Mouse (Mus musculus) megakaryocyte, embryonic 14.5 days (primary cell): ENCODE measurements at regions not wholly inside any gene's neighbourhood (a gene's known extent, or its start where the extent isn't known, plus 50 kb on each side); places are given as distances from the start of the nearest gene placed in this dataset.

Source experiments
- H3K27me3 ChIP-seq: replicated peaks from 2 replicates; pipeline ENCODE3; 2012; ENCODE audit warnings: inconsistent platforms
- H3K36me3 ChIP-seq: replicated peaks from 2 replicates; pipeline ENCODE3; 2012; ENCODE audit warnings: low read length, inconsistent platforms, mixed read lengths
- H3K4me1 ChIP-seq: 2 replicates; pipeline ENCODE4 v1.6.1; 2012; ENCODE audit warnings: inconsistent platforms
- H3K4me3 ChIP-seq: replicated peaks from 2 replicates; pipeline ENCODE3; 2012; ENCODE audit warnings: moderate library complexity, mild to moderate bottlenecking, inconsistent platforms
- H3K9me3 ChIP-seq: 2 replicates; pipeline ENCODE4 v1.6.1; 2012; ENCODE audit warnings: inconsistent platforms
- FLI1 ChIP-seq: IDR thresholded peaks from 2 replicates; pipeline ENCODE4 v1.6.1; 2012; ENCODE audit warnings: low read length, inconsistent platforms, mixed read lengths
- GATA1 ChIP-seq: IDR thresholded peaks from 3 replicates; pipeline ENCODE4 v1.6.1; 2012; ENCODE audit warnings: mixed read lengths, low read length, inconsistent platforms, borderline replicate concordance

- no peaks in the 10 kb centered on the region for H3K4me1 ChIP-seq
- TF ChIP-seq GATA1 (no peak), FLI1 (no peak)
- H3K27me3 ChIP-seq: peaks cover 7% of the 10 kb centered on the region
- no peaks in the 10 kb centered on the region for H3K36me3 ChIP-seq
- H3K4me3 ChIP-seq: no peak overlapping the region
- no peaks in the 10 kb centered on the region; the same call in 1 of the 2 replicates for H3K9me3 ChIP-seq
Measured at GRCm38 (mm10) chr6:135584782-135585181, 222.4 kb downstream of the Emp1 start.

GRCm38 (mm10) chr6:135590084-135590483 is 227.7 kb downstream of the Emp1 start:
- Histone ChIP-seq H3K4me3 (no peak overlapping the region), H3K36me3 (no peaks in the 10 kb centered on the region), H3K4me1 (no peaks in the 10 kb centered on the region), H3K27me3 (no peaks in the 10 kb centered on the region), H3K9me3 (no peaks in the 10 kb centered on the region)
- no peak for TF ChIP-seq GATA1

- no peaks in the 10 kb centered on the region for H3K27me3 ChIP-seq
- TF ChIP-seq GATA1: no peak
- TF ChIP-seq FLI1: no peak
- H3K9me3 ChIP-seq: no peaks in the 10 kb centered on the region
- no peak overlapping the region for H3K4me3 ChIP-seq
- H3K36me3 ChIP-seq: no peaks in the 10 kb centered on the region
- H3K4me1 ChIP-seq: peaks cover 3% of the 10 kb centered on the region
Measured at GRCm38 (mm10) chr6:135591085-135591484, 228.7 kb downstream of the Emp1 start.

GRCm38 (mm10) chr6:135596358-135596757 is 234.0 kb downstream of the Emp1 start:
- Histone ChIP-seq H3K36me3 (no peaks in the 10 kb centered on the region), H3K9me3 (no peaks in the 10 kb centered on the region), H3K4me1 (peaks cover 11% of the 10 kb centered on the region), H3K27me3 (no peaks in the 10 kb centered on the region), H3K4me3 (no peak overlapping the region)
- TF ChIP-seq FLI1 (no peak), GATA1 (no peak)

DNA sequence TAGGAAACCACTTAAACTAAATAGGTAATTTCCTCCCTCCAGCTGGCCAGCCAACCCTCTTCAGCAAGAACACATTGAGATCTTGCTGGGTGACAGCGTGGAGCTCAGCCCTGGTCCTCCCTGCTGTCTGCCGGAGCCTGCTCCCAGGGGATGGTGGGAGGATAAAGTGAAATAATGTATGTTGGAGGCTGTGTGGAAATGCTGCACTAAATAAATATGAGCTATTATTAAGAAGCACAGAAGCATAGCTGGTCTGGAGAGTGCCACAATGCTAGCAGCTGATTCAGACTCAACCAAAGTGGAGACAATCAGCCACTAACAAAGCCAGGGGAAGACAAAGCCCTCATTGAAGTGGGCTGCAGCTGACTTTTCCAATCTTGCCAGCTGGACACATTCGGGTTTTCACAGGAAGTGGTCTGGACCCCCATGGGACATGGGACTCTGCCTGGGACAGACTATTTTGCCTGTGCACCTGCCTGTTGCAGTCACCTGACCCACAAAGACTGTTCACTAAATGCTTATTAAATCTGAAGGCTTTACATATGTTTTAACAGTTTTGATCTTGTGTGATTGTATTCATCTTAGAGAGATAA is 248.3 kb downstream of the Emp1 start:
- Histone ChIP-seq H3K4me3 (no peak overlapping the region), H3K9me3 (no peaks in the 10 kb centered on the region), H3K27me3 (peaks cover 2% of the 10 kb centered on the region), H3K36me3 (no peaks in the 10 kb centered on the region), H3K4me1 (no peaks in the 10 kb centered on the region)
- TF ChIP-seq FLI1 (no peak), GATA1 (no peak)

DNA sequence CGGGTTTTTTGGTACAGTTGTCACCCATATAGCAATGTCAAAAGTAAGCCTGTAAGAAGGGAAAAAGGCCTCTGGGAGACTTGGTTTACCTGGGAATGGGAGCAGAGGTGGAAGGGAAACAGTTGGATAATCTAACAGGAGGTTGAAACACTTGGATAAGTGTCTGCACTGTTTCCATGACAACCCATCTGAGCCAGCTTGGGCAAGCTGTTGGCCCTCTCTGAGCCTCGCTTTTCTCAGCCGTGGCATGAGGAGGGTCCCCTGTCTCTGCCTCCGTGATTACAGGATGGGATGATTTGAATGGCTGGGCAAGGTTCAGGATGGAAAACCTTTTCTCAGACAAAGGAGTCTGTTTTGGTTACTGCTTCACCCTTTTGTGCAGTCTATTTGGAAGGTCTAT is 265.6 kb downstream of the Emp1 start:
- Histone ChIP-seq H3K4me3 (no peak overlapping the region), H3K9me3 (0 out of 2 replicates have a peak, but pooled peaks cover 3% of the 10 kb centered on the region), H3K4me1 (0 out of 2 replicates have a peak, but pooled peaks cover 4% of the 10 kb centered on the region), H3K36me3 (no peaks in the 10 kb centered on the region), H3K27me3 (no peaks in the 10 kb centered on the region)
- TF ChIP-seq FLI1: no peak
- no peak for TF ChIP-seq GATA1

DNA sequence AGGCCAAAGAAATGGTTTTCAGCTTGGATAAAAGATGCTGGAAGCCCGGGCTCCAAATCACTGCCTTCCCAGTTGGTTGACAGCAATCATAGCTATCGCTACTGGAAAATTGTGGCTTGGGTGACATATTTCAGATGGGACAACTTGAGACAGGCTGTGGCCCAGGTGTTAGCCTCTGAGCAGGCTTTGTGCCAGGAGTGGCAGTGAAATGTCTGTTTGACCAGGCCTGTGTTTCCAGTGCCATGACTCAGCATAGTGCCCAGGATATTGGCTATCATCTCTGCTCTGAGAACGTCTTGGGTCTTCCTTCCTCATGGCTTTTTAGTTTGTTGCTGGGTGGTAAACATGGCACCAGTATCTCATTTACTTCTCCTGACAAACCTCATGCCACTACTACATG is 266.9 kb downstream of the Emp1 start:
- Histone ChIP-seq H3K36me3 (no peaks in the 10 kb centered on the region), H3K4me1 (0 out of 2 replicates have a peak, but pooled peaks cover 4% of the 10 kb centered on the region), H3K9me3 (0 out of 2 replicates have a peak, but pooled peaks cover 3% of the 10 kb centered on the region), H3K27me3 (no peaks in the 10 kb centered on the region), H3K4me3 (no peak overlapping the region)
- TF ChIP-seq GATA1: no peak

- no peak for TF ChIP-seq GATA1
- no peak for TF ChIP-seq FLI1
Measured at GRCm38 (mm10) chr6:135632671-135633070, 270.3 kb downstream of the Emp1 start.

GRCm38 (mm10) chr6:135636648-135637047 is 274.3 kb downstream of the Emp1 start:
- Histone ChIP-seq H3K9me3 (0 out of 2 replicates have a peak, but pooled peaks cover 3% of the 10 kb centered on the region), H3K27me3 (no peaks in the 10 kb centered on the region), H3K36me3 (no peaks in the 10 kb centered on the region), H3K4me1 (no peaks in the 10 kb centered on the region), H3K4me3 (no peak overlapping the region)
- no peak for TF ChIP-seq FLI1
- TF ChIP-seq GATA1: no peak

More at GRCm38 (mm10) chr6:135632671-135633070, 270.3 kb downstream of the Emp1 start:
- Histone ChIP-seq H3K9me3 (no peaks in the 10 kb centered on the region), H3K4me1 (0 out of 2 replicates have a peak, but pooled peaks cover 4% of the 10 kb centered on the region), H3K4me3 (no peak overlapping the region), H3K27me3 (no peaks in the 10 kb centered on the region), H3K36me3 (no peaks in the 10 kb centered on the region)

DNA sequence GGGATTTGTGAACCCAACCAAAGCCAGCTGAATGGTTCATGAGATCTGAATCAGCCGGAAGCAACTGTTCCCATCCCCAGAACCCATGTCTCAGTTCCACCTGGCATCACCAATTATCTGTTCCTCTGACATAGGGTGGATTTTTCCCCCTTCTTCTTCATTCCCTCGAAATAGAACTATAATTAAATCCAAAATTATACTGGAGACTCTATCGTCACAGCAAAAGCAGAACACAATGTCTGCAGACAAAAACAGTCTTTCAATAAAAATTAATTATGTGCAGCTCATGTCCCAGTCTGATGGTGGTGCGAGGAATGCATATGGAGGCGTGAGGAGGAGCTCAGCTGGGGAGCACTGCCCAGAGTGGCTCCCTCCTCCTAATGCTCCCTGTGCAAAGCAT is 280.4 kb downstream of the Emp1 start:
- no peaks in the 10 kb centered on the region for H3K36me3 ChIP-seq
- H3K27me3 ChIP-seq: no peaks in the 10 kb centered on the region
- H3K4me3 ChIP-seq: no peak overlapping the region
- no peak for TF ChIP-seq GATA1
- TF ChIP-seq FLI1: no peak
- H3K4me1 ChIP-seq: peaks cover 3% of the 10 kb centered on the region; the same call in 1 of the 2 replicates
- H3K9me3 ChIP-seq: 0 out of 2 replicates have a peak, but pooled peaks cover 6% of the 10 kb centered on the region
